Mouse (Mus musculus) bone marrow, adult 2 months (tissue): ENCODE measurements around the gene Lonp2.

Experiments
- CTCF ChIP-seq: fragments of 200-500 bp; IDR thresholded peaks from 2 replicates; pipeline ENCODE4 v1.5.1; 2011; ENCODE audit warnings: low read length, control low read depth; ENCODE audit not compliant: control insufficient read depth, insufficient read depth
- POLR2A ChIP-seq: fragments of 200-500 bp; IDR thresholded peaks from 2 replicates; pipeline ENCODE4 v1.6.1; 2011; ENCODE audit warnings: low read depth, mild to moderate bottlenecking, control low read depth, low read length, borderline replicate concordance; ENCODE audit not compliant: control insufficient read depth

DNA sequence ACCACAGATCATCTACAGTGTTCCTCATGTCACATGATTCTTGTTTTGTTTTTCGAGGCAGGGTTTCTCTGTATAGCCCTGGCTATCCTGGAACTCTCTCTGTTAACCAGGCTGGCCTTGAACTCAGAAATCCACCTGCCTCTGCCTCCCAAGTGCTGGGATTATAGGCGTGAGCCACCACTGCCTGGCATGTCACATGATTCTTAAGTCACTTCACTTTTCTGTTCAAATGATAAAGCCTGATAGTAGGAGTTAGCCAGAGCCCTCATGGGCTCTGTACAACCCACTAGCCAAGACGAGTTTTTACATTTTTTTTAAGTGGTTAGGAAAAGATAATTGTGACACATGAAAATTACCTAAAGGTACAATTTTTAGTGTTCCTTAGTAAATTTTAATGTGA is 134.8 kb downstream of the Lonp2 start:
- TF ChIP-seq CTCF (no peak), POLR2A (no peak)
